Mouse (Mus musculus): ENCODE results near the gene Gpr152. TPM values are rescaled to one million over a fixed set of nuclear protein-coding genes. Genes with fewer than 3 reads are reported as not detected.
"Not testable (repeated sequence)": the region's sequence is repeated elsewhere in the genome, so short reads cannot be mapped to it uniquely, and the experiment has no call there.

Gene Gpr152
- polyA plus RNA-seq, 1 experiment = not detected

DNA sequence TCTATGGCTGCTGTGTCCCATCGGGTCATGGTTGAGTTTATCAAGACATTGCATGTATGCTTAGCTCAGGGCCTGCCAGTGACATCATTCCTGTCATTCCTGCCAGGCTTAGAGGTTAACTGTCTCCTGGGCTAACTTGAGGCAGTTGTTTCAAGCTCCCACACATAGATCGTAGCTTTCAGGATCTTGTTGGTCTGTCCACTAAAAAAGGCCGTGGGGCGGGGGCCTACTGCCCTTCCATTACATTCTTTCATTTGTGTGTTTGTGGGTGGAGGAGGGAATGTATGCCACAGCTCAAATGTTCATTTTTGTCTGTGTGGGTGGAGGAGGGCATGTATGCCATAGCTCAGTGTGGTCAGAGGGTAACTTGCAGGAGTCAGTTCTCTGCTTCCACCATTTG lies 9.5 kb upstream of the Gpr152 start:
- Histone ChIP-seq H3K4me1 (ENCODE audit: control insufficient read depth, insufficient read depth, low read length) (peaks cover 1% of the 10 kb centered on the region), H3K4me3 (ENCODE audit: low read depth, low read length) (no peak overlapping the region), H3K36me3 (ENCODE audit: control insufficient read depth, insufficient read depth, low read length, poor library complexity, severe bottlenecking) (0 out of 2 replicates have a peak, but pooled peaks cover 6% of the 10 kb centered on the region), H3K9ac (ENCODE audit: low read depth, poor library complexity, severe bottlenecking) (no peak overlapping the region), H3K27ac (ENCODE audit: insufficient read depth, low read length) (no peak overlapping the region), H3K9me3 (replicated peaks; ENCODE audit: control insufficient read depth, insufficient read depth, low read length, poor library complexity, severe bottlenecking) (no peaks in the 10 kb centered on the region), H3K27me3 (ENCODE audit: control insufficient read depth, insufficient read depth, low read length, poor library complexity, severe bottlenecking) (no peaks in the 10 kb centered on the region)
- no peak for TF ChIP-seq POLR2A (IDR thresholded peaks at IDR 0.05; ENCODE audit: insufficient read depth, low read length)
- TF ChIP-seq CTCF (IDR thresholded peaks at IDR 0.05; ENCODE audit: low read depth, low read length) = no peak

- no peak for TF ChIP-seq POLR2A (IDR thresholded peaks at IDR 0.05; ENCODE audit: insufficient read depth, low read length)
- no peak for TF ChIP-seq CTCF (IDR thresholded peaks at IDR 0.05; ENCODE audit: low read depth, low read length)
- no peak for TF ChIP-seq EP300 (IDR thresholded peaks at IDR 0.05; ENCODE audit: insufficient read depth, low read depth, low read length)
- H3K27me3 ChIP-seq (ENCODE audit: control insufficient read depth, insufficient read depth, low read length, poor library complexity, severe bottlenecking) = no peaks in the 10 kb centered on the region
- no peak overlapping the region for H3K27ac ChIP-seq (ENCODE audit: insufficient read depth, low read length)
- H3K9ac ChIP-seq (ENCODE audit: low read depth, poor library complexity, severe bottlenecking) = no peak overlapping the region
- peaks cover 3% of the 10 kb centered on the region for H3K4me1 ChIP-seq (ENCODE audit: control insufficient read depth, insufficient read depth, low read length)
- no peaks in the 10 kb centered on the region for H3K9me3 ChIP-seq (replicated peaks; ENCODE audit: control insufficient read depth, insufficient read depth, low read length, poor library complexity, severe bottlenecking)
- no peak overlapping the region for H3K4me3 ChIP-seq (ENCODE audit: low read depth, low read length)
- H3K36me3 ChIP-seq (ENCODE audit: control insufficient read depth, insufficient read depth, low read length, poor library complexity, severe bottlenecking) = 0 out of 2 replicates have a peak, but pooled peaks cover 6% of the 10 kb centered on the region
These were observed 8.5 kb upstream of the Gpr152 start for GRCm38 (mm10) chr19:4131075-4131474.

- Histone ChIP-seq H3K27me3 (ENCODE audit: control insufficient read depth, insufficient read depth, low read length, poor library complexity, severe bottlenecking) (no peaks in the 10 kb centered on the region), H3K4me3 (ENCODE audit: low read depth, low read length) (no peak overlapping the region), H3K4me1 (ENCODE audit: control insufficient read depth, insufficient read depth, low read length) (peaks cover 5% of the 10 kb centered on the region), H3K27ac (ENCODE audit: insufficient read depth, low read length) (no peak overlapping the region), H3K36me3 (ENCODE audit: control insufficient read depth, insufficient read depth, low read length, poor library complexity, severe bottlenecking) (0 out of 2 replicates have a peak, but pooled peaks cover 6% of the 10 kb centered on the region), H3K9me3 (replicated peaks; ENCODE audit: control insufficient read depth, insufficient read depth, low read length, poor library complexity, severe bottlenecking) (no peaks in the 10 kb centered on the region), H3K9ac (ENCODE audit: low read depth, poor library complexity, severe bottlenecking) (no peak overlapping the region)
- TF ChIP-seq CTCF (IDR thresholded peaks at IDR 0.05; ENCODE audit: low read depth, low read length) = no peak
These were observed 7.8 kb upstream of the Gpr152 start for GRCm38 (mm10) chr19:4131768-4132167.

DNA sequence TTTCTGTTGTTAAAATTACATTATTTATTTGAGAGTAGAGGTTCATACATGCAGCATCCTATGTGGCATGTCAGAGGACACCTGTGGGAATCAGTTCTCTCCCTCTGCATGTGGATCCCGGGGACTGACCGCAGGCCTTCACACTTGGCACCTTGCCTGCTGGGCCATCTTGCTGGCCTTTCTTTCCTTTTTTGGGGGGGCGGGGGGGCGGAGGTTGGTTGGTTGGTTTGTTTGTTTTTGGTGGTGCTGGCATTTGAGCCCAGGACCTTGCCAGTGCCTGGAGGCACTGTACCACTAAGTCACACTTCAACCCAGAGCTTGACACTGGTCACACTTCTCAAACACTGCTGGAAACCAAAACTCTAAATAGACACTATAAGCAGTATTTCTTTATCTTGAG lies 5.2 kb upstream of the Gpr152 start:
- Histone ChIP-seq H3K9me3 (replicated peaks; ENCODE audit: control insufficient read depth, insufficient read depth, low read length, poor library complexity, severe bottlenecking) (no peaks in the 10 kb centered on the region), H3K4me3 (ENCODE audit: low read depth, low read length) (no peak overlapping the region), H3K9ac (ENCODE audit: low read depth, poor library complexity, severe bottlenecking) (no peak overlapping the region), H3K4me1 (ENCODE audit: control insufficient read depth, insufficient read depth, low read length) (peaks cover 4% of the 10 kb centered on the region), H3K27me3 (ENCODE audit: control insufficient read depth, insufficient read depth, low read length, poor library complexity, severe bottlenecking) (no peaks in the 10 kb centered on the region), H3K27ac (ENCODE audit: insufficient read depth, low read length) (no peak overlapping the region), H3K36me3 (ENCODE audit: control insufficient read depth, insufficient read depth, low read length, poor library complexity, severe bottlenecking) (0 out of 2 replicates have a peak, but pooled peaks cover 6% of the 10 kb centered on the region)
- TF ChIP-seq POLR2A (IDR thresholded peaks at IDR 0.05; ENCODE audit: insufficient read depth, low read length) (no peak), CTCF (IDR thresholded peaks at IDR 0.05; ENCODE audit: low read depth, low read length) (no peak), EP300 (IDR thresholded peaks at IDR 0.05; ENCODE audit: insufficient read depth, low read depth, low read length) (no peak)

- not testable (repeated sequence) for H3K4me3 ChIP-seq (ENCODE audit: low read depth, low read length); H3K36me3 ChIP-seq (ENCODE audit: control insufficient read depth, insufficient read depth, low read length, poor library complexity, severe bottlenecking); H3K9ac ChIP-seq (ENCODE audit: low read depth, poor library complexity, severe bottlenecking); H3K27me3 ChIP-seq (ENCODE audit: control insufficient read depth, insufficient read depth, low read length, poor library complexity, severe bottlenecking); H3K9me3 ChIP-seq (replicated peaks; ENCODE audit: control insufficient read depth, insufficient read depth, low read length, poor library complexity, severe bottlenecking); H3K4me1 ChIP-seq (ENCODE audit: control insufficient read depth, insufficient read depth, low read length)
- peak overlapping the region; percentile 40; the same call in 1 of the 2 replicates for H3K27ac ChIP-seq (ENCODE audit: insufficient read depth, low read length)
These were observed 4.2 kb upstream of the Gpr152 start for GRCm38 (mm10) chr19:4135229-4135962.

DNA sequence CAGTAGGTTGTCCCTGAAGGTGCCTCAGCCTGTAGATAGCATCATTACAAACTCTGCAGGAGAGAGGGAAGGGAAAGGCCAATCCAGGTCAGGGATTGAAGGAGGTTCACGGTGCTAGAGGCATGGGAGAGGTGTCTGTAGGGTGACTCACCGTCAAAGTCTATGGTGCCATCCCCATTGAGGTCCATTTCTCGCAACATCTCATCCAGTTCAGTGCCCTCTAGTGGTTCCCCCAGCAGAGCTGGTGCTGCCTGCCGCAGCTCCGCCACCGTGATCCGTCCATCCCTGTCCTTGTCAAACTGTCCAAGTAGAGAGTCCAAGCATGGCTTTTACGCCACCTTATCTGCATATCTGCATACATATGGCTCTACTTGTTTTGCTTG lies 3.6 kb upstream of the Gpr152 start:
- not testable (repeated sequence) for H3K36me3 ChIP-seq (ENCODE audit: control insufficient read depth, insufficient read depth, low read length, poor library complexity, severe bottlenecking)
- TF ChIP-seq CTCF (IDR thresholded peaks at IDR 0.05; ENCODE audit: low read depth, low read length) (peak; percentile 39), EP300 (IDR thresholded peaks at IDR 0.05; ENCODE audit: insufficient read depth, low read depth, low read length) (0 out of 2 replicates have a peak, but pooled peaks have one; percentile 24)
- peak overlapping the region; percentile 40; the same call in 1 of the 2 replicates for H3K27ac ChIP-seq (ENCODE audit: insufficient read depth, low read length)

More for the DNA sequence above, 3.6 kb upstream of the Gpr152 start:
- H3K9ac ChIP-seq (ENCODE audit: low read depth, poor library complexity, severe bottlenecking); H3K4me3 ChIP-seq (ENCODE audit: low read depth, low read length); H3K4me1 ChIP-seq (ENCODE audit: control insufficient read depth, insufficient read depth, low read length); H3K9me3 ChIP-seq (replicated peaks; ENCODE audit: control insufficient read depth, insufficient read depth, low read length, poor library complexity, severe bottlenecking); H3K27me3 ChIP-seq (ENCODE audit: control insufficient read depth, insufficient read depth, low read length, poor library complexity, severe bottlenecking): not testable (repeated sequence)

All from ES-Bruce4 (cell line).